Mouse (Mus musculus) erythroid progenitor cell, adult 5-6 weeks (primary cell): Measurements from ENCODE around the gene Il4ra. TPM values are rescaled to one million over a fixed set of nuclear protein-coding genes. Genes with fewer than 3 reads are reported as not detected.

ENCODE experiments used
- ATAC-seq: replicated peaks from 2 replicates; pipeline ENCODE4 v1.8.0; 2016; ENCODE audit warnings: moderate number of reproducible peaks, mild to moderate bottlenecking, moderate TSS enrichment, inconsistent platforms; ENCODE audit not compliant: poor library complexity, low FRiP score, severe bottlenecking
- total RNA-seq, 2 experiments: library from RNA; stranded (forward) in 1 of 2; stranded (reverse) in 1 of 2; fragments of 150-400 nt in 1 of 2; fragments of 186-747, 209-891 nt in 1 of 2; gene quantifications; 2 replicates each; pipeline versions ENCODE4 v1.2.3 to v1.2.4; 2015 to 2017; ENCODE audit warnings: low replicate concordance in 2 of 2

Gene Il4ra
- total RNA-seq, 2 experiments from 2014 or later, result 0.84 to 5.7 TPM

GRCm38 (mm10) chr7:125615453-125615852 lies 63.5 kb downstream of the Il4ra start:
- ATAC-seq, result no peak

GRCm38 (mm10) chr7:125618016-125618415 lies 66.1 kb downstream of the Il4ra start:
- no peak for ATAC-seq

- no peak for ATAC-seq
Observed at GRCm38 (mm10) chr7:125620077-125620476, 68.2 kb downstream of the Il4ra start.

GRCm38 (mm10) chr7:125622741-125623685 lies 71.1 kb downstream of the Il4ra start:
- ATAC-seq, result no peak

GRCm38 (mm10) chr7:125625219-125625618 lies 73.3 kb downstream of the Il4ra start:
- no peak for ATAC-seq

- no peak for ATAC-seq
Observed at GRCm38 (mm10) chr7:125625829-125626228, 73.9 kb downstream of the Il4ra start.

Other genes with a start within 250 kb of the Il4ra start
- gene Kdm8, start 107.4 kb upstream of the Il4ra start, total RNA-seq (2015; ENCODE audit: low replicate concordance), result 1.3 and 2.2 TPM in 2 replicates
- 1.3 and 3.9 TPM in 2 replicates for gene Kdm8, start 107.4 kb upstream of the Il4ra start, total RNA-seq (2017; ENCODE audit: low replicate concordance)
- gene Nsmce1, start 60.5 kb upstream of the Il4ra start, total RNA-seq (2015; ENCODE audit: low replicate concordance), result 36.9 and 58.7 TPM in 2 replicates
- 51.3 and 53.6 TPM in 2 replicates for gene Nsmce1, start 60.5 kb upstream of the Il4ra start, total RNA-seq (2017; ENCODE audit: low replicate concordance)
- gene Il21r, start 51.3 kb downstream of the Il4ra start, total RNA-seq (2015; ENCODE audit: low replicate concordance), result 1.7 and 1.8 TPM in 2 replicates
- gene Il21r, start 51.3 kb downstream of the Il4ra start, total RNA-seq (2017; ENCODE audit: low replicate concordance), result 2.2 and 2.7 TPM in 2 replicates
- gene Gtf3c1, start 155.7 kb downstream of the Il4ra start, total RNA-seq (2015; ENCODE audit: low replicate concordance), result 6.1 and 11.3 TPM in 2 replicates
- 18.6 and 47.6 TPM in 2 replicates for gene Gtf3c1, start 155.7 kb downstream of the Il4ra start, total RNA-seq (2017; ENCODE audit: low replicate concordance)
- gene D430042O09Rik, start 155.8 kb downstream of the Il4ra start, total RNA-seq (2015; ENCODE audit: low replicate concordance), result 5.9 and 15.1 TPM in 2 replicates
- 4.7 and 9.5 TPM in 2 replicates for gene D430042O09Rik, start 155.8 kb downstream of the Il4ra start, total RNA-seq (2017; ENCODE audit: low replicate concordance)